Mouse (Mus musculus): ENCODE measurements at regions not wholly inside any gene's neighbourhood (a gene's known extent, or its start where the extent isn't known, plus 50 kb on each side); places are given as distances from the start of the nearest gene placed in this dataset.
A peak's percentile ranks its signal among the peaks of the same experiment; 100 is the strongest.

DNA sequence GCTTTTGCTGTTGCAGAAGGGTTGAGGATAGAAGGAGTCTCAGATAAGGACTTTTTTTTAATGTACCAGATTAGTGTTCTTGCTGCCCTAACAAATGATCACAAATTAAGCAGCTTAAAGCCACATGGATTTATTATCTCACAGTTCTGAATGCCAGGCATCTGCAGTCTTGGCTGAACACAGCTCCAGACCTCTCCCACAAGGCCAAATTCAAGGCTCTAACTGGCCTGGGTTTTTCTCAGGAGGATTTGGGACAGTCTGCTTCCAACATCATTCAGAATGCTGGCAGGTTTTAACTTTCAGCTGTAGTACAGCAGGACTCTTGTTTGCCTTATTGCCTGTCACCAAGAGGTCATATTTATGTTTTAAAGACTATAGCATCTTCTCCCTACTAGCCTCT is 329.7 kb upstream of the Chrm2 start:
- no peak for DNase-seq

DNA sequence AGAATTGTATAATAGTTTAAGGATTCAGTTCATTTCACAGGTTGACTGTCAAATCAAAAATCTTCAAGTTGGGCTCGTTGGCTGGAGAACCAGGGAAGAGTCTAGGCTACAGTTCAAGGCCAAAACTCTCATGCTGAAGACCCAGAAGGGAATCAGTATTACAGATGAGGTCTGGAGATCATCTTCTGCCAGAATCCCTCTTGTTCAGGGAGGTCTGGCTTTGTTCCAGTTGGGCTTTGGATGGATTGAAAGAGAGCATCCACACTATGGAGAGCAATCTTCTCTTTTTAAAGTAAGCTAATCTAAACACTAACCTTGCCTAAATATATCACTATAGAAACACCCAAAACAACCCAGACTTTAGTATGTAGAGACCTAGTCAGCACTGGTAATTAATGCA is 327.5 kb upstream of the Chrm2 start:
- DNase-seq, result no peak

DNA sequence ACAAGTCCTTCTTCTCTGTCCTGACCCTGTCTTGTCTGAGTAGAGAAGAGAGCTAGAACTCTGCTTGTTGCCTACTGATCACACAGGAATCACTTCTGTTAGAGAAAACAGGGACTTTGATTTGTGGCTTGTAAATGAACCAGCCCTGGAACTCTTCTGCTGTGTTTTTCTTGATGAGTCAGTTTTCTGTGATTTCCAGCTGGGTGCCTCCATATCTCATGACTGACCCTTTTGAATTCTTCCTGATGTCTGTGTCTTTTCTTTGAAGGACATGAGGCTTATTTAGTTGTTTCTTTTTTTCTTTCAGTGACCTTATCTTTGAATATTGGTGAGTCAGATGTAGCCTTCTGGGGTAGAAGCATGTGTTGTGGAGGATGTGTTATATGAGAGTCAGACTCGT is 323.0 kb upstream of the Chrm2 start:
- no peak for DNase-seq

DNA sequence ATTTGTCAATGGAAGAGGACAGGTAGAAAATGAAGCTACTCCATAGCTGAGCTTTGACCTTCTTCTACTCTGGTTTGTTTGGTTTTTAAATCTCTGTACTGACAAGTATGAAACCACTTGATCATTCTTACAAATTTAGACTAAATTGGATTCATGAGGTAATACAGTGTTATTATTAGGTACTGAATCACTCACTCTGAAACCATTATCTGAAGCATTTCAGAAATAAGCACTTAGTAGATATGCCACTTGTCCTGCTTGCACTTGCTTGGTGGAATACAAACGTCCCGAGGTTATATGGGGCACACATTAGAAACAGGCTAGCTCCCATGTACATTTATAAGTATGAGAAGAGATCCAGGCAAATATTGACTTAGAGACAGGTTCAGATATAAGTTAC is 319.2 kb upstream of the Chrm2 start:
- DNase-seq, result no peak

DNA sequence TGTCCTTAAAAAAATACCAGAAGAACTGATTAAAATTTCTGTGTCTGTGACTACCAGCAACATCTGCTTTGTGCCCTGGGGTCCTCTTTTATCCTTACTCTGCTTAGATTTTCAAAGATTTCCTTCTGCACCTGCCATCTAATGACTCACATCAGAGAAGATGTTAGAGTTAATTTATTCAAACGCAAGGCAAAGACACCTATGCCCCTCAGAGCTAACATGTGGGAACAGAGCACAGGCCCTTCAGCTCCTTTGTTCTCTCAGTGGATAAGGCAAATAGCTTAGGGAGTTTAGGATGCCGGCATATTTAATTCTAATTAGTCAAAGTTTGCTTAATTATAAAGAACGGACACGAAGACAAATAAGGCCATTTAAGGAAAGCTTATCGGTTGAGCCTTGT is 308.3 kb upstream of the Chrm2 start:
- no peak for DNase-seq

DNA sequence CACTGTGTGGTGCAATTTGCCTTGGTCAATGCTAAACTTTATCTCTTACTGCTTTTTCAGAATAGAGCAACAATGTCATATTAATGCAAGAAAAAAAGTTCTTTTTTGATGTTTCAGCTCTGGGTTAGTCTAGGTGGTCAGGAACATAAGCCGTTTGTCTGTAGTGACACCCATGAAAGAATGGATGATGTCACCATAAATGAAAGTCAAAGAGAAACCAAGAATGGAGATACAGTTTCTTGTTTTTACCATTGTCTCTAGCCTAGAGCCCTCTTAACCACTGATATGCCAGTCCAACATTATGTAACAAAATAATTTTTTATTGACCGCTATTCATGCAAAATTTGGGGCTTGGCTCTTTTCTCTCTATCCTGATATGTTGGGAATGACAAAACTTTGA is 294.3 kb upstream of the Chrm2 start:
- no peak for DNase-seq

DNA sequence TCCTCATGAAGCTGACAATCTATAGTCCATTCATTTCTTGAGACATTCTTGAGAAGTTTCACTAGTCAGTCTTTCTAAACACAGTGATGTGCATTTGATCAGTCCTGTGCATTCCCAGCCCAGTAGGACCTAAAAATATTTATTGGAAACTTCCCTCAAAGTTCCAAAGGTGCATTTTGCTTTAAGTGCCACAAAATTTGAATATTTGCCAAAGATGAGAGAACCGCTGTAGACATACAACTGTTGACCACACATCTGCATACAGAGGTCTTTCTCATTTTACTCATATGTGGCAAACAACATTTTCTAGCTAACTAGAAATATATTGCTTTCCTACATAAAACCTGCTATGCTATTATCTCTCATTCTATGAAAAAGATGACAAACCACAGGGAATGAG is 293.8 kb upstream of the Chrm2 start:
- DNase-seq, result no peak

DNA sequence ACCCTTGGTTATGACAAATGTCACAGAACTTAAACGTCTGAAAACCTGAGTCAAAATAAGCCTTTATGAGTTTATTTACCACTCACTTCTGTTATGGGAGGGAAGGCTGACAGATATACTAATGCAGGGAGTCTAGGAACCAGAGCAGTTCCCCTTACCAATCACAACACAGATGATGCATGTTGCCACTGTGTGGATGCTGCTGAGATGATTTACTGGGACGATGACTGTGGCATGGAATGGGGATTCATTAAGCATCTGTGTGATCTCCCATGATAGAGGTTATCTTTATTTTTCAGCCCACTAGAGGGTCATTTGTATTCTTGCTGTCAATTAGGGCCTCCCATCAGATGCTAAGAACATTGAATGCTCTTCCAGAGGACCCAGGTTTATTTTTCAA is 290.5 kb upstream of the Chrm2 start:
- no peak for DNase-seq

DNA sequence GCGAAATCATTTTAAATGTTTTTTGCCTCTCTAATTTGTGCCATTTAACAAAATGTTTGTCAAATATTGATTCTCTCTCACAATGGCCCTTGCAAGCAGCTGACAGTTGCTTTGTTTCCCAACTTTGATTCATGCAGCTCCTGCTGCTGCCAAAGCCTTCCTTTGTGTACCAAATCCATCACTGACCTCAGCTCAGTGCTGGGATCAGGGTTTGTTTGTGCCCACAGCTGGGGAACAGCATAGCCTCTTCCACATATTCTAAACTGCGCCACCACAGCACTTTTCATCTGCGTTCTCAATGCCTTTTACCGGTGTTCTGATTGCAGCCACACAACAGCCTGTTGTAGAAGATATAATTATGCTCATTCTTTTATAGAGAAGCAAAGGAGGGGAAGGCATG is 289.7 kb upstream of the Chrm2 start:
- DNase-seq, result no peak

DNA sequence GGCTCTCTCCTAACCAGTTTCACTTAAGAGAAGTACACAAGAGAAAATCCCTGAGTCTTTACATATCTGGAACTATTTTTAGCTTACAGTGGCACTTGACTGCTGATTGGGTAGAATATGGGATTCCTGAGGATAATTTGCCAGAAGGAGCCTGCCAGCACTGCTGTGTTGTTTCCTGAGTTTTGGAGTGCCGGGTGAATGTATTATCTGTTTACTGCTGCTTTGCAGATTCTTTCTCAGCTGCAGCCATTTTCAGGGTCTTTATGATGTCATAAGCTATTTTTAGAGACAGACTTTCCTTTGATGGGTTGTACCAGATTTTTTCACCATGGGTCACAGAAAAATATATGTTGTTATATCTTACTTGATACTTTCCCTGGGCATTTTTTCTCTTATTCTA is 279.1 kb upstream of the Chrm2 start:
- peak; percentile 27 for DNase-seq

DNA sequence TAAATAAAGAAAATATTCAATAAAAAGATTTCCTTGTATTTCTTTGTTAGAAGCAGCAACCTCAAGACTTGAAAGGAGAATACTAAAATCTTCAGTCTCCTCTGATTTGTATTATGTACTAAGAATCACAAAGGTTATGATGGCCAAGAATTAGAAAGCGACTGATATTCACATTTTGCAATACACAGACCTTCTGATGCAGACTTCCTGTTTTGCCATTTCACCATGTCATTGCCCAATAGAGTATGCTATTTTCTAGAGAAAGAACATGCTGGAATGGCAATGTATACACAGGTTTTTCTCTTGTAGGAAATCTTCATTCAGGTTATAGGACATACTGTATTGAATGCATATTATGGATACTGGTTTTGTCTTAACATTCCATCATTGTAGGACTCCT is 250.7 kb upstream of the Chrm2 start:
- DNase-seq, result no peak

DNA sequence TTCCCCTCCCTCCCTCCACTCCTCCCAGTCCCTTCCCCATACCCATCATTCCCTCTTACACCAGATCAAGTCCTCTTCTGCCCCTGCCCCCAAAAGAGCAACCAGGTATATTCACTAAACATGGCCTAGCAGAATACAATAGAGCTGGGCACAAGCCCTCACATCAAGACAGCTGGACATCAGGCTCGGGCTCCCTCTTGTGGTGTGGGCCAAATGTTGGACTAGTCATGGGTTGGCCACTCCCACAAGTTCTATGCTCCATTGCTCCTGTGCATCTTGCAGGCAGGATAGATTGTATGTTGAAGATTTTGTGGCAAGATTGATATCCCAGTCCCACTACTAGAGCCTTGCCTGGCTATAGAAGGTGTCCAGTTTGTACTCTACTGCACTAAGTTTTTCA is 240.6 kb upstream of the Chrm2 start:
- DNase-seq, result peak; percentile 5

DNA sequence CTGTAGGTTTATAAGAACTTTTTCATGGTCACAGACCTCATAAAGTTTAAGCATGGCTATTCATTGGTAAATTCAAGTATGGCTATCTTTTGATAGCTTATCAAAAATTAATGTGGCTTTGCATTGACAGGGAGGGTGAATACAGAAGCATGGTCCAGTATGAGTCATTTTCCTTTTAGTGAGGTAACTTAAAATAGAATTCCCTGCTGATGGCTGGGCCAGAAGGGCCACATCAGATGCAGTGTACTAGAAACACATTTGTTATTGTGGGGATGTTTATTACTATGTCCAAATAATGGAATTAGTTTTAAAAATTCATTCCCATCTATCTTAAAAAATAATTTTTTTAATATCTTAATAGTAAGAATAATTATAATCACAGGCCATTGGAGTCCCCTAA is 213.4 kb upstream of the Chrm2 start:
- no peak for DNase-seq

DNA sequence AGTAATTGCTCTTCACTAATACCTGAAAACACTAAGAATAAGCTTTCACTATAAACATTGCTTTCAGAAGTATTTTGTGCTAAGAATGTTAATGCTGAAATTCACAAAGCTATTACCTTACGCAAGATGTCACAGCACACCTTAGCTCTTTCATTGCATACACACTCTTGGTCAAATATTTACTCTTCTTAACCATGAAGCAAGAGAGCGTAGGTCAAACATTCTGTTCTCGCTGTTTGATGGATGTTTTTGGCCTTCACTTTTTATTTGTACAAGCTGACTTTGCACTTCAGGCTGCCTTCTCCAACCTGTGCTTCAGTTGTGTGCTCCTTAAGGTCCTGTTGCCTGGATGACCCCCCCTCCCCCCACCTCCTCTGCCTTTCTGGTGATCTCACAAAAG is 212.8 kb upstream of the Chrm2 start:
- no peak for DNase-seq

DNA sequence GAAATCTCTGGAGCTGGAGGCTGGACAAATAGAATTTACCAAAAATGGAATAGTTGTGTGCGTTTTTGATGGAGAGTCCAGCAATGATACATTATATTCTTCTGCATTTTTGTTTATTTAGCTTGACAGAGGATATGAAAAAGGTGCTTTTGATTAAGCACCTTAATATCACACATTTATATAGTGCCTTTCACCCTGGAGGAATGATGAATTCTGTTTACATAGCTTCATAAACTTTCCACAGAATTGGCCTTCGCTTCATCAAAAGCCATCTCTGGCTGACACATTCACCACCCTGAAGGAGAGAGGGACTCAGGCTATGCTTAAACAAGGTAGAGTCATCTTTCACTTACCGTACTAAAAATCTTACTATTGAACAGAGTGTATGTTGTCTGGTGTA is 208.0 kb upstream of the Chrm2 start:
- DNase-seq, result no peak

DNA sequence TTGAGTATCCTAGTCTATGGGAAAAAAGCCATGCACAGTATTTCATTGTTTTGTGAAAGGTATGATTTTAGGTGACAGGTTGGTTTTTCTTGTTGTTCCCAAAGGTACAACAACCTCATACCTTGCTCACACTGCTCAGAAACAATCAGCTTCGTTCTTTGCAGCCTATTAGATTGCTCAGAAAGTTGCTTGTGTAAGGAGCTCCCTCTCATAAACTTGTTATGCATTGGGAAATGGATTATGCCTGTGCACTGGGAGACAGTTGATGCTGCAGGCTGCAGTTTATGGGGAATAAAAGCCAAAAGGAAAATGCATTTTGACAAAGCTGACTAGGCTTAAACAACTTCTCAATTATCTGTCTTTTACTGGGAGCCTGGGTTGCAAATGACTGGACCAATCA is 205.2 kb upstream of the Chrm2 start:
- no peak for DNase-seq

DNA sequence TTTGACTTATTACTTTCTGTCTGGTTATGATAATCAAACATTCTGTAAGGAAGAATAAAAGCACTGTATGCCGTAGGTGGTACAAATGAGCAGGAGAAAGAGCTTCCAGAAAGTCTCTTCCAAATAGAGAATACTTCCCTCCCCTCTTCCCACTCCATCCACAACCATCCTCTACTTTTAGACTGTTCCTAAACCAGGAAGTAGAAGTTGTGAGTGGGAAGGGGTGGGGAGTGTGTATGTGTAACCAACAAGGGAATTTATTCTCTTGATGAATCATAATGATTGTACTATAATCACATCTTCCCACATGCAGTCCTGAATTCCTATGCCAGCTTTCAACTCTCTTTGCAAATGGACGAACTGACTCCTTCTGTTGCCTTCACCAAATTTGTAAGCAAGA is 181.2 kb upstream of the Chrm2 start:
- DNase-seq, result no peak

DNA sequence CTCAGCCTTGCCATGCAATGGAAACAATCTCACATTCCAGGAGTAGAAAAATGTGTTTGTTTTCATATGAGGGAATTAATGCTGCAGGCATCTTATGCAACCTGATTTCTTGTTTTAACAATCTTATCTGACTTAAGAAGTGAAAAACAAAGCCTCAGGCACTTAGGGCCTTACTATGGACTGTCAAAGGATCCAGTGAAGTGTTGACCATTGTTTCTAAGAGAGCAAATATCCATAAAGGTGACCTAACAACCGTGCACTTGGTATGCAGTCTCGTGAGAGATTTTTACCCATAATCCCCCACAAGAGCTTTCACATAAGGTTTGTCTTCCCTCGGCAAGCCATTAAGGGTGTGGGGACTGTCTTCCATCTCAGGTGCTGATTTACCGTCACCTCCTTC is 166.6 kb upstream of the Chrm2 start:
- DNase-seq, result no peak

DNA sequence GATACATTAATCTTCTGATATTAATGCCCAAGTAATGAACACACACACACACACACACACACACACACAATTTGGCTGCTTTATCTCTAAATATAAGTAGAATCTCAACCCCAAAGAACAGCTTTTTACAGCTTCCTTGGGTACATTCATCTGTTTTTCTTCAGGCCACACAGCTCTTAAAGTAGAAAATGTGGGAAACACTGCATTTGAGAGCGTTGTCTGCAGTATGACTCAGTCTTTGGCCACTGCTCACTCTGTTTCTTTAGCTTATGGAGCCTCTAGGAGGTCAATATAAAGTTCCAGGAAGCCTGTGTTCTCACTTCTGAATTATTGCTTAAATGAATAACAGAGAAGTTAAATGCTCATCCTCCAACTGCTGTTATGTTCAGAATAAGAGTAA is 153.4 kb upstream of the Chrm2 start:
- DNase-seq, result no peak

DNA sequence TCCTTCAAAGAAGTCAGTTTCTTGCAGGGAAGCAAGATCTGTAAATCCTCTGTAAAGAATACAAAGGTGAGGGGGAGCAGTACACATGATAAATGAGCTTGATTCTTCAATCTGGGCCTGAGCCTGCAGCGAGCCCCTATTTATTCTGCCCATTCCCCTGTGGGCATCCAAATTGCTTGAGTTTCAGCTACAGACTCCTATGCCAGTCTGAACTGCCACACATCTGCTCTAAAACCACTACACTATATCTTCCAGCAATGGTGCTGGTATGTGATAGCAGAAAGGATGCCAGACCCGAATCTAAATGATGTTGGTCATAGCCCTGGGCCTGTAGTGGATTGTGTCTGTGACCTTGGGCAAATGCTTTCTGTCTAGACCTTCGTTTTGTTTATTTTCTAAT is 140.9 kb upstream of the Chrm2 start:
- DNase-seq, result no peak

DNA sequence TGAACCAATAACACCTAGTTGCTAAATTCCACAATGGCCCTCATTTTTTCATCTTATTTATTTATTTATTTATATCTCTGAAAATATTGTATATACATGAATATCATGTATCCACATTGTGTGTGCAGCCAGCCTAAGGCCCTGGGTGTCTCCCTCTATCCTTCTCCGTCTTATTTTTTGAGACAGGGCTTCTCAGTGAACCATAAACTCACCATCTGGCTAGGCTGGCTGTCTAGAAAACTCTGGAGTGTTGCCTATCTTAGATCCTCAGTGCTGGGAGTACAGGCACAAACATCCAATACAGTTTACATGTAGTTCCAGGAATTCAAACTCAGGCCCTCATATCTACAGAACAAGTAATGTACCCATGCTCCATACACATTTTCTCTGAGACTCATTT is 139.7 kb upstream of the Chrm2 start:
- no peak for DNase-seq

DNA sequence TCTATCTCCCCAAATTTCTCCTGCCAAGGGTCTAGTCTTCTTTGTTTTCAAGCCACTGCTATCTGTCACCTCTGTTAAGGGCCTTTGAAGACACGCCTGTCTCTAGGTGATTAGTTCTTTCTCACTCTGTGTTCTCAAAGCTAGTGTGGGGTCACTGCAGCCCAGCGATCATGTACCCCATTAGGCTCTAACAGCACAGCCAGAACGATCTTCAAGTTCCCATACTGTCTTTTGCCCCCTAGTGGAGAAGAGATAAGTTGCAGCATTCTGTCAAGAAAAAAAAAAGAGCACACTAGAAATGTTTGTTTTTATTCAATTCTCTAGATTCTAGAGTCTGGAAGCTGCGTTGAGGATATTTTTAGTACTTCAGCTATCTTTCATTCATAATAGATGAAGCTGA is 138.8 kb upstream of the Chrm2 start:
- no peak for DNase-seq

DNA sequence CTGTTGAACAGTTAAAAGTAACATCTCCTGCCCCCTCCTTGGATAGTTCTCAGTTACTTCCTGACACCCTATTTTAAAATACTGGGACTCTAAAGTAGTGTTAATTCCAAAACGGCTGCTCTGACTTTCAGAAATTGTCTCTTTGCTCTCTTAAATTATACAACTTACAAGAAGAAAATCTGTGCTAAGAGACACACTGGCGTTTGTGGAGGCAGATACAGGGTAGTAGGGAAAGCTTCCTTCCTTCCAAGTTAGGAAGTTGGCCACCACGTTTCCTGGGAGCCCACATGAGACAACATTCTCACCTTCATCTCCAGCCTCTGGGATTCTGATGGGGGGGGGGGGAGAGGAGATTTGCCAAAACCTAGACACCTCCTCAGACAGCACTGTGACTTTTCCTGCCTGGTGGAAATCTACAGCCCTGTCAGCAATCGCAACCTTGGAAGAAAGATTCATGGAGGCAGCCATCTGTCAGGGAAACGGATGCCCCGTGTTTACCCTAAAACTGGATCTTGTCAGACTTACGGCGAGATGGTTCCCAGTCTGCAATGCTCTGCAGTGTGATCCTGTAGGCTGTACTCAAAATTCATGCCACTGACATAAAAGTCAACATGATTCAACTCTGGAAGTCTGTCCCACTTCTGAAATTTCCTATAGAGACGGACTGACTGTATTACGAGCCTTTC is 121.0 kb upstream of the Chrm2 start:
- DNase-seq, result no peak

DNA sequence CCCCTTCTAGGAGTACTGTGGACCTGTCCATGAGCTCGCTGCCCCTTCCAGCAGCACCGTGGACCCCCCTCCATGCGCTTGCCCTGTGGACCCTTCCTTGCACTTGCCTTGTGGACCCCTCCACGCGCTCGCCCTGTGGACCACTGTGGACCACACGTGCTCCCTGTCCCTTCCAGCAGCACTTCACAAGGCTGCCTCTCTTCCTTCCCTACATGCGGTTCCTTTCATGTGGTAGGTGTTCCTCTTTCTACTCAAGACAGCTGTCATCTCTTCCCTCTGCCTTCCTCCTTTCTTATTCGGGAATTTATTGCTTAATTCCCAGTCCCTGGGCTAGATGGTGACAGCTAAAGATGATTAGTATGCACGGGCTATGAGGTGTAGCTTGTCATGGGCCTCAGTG is 101.2 kb upstream of the Chrm2 start:
- no peak for DNase-seq

DNA sequence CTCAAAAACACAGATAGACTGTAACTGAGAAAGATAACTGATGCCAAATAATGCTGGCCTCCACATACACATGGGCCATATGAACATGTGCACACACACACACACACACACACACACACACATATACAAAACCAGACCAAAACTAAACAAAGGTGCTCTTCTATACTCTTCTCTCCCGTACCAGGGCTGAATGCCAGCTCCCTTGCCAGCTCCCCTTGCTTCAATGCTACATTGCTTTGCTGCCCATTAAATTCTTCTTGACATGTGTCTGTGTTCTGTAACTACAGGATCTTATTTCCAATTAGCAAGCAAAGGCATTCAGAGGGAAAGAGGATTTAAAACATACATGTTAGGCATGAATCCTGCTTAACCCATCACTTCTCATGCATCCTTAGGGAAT is 74.3 kb upstream of the Chrm2 start:
- no peak for DNase-seq

Data from heart, postnatal 4 days (tissue).